Mouse (Mus musculus) heart, adult 18-20 months (tissue): ENCODE data around the gene H2-Q7. TPM values are rescaled to one million over a fixed set of nuclear protein-coding genes. Genes with fewer than 3 reads are reported as not detected.
A peak's percentile ranks its signal among the peaks of the same experiment; 100 is the strongest.
"Not testable (repeated sequence)": the region's sequence is repeated elsewhere in the genome, so short reads cannot be mapped to it uniquely, and the experiment has no call there.

ENCODE experiments used
- DNase-seq, 2 experiments: peaks; one replicate each; pipeline ENCODE4 v3.0.0; 2021 to 2022; ENCODE audit warnings: mixed read lengths in 1 of 2
- long read RNA-seq, 2 experiments: library from polyadenylated mRNA; stranded (forward); transcript quantifications; one replicate each; pipeline ENCODE4 v2.0.0; 2021
- total RNA-seq, 2 experiments: library from RNA; stranded (reverse); gene quantifications; 2 replicates each; pipeline ENCODE4 v1.2.3; 2021

H2-Q7 gene
- total RNA-seq = 10 to 100 TPM in 1 of 2 experiments, 1 to 10 TPM in 1; 7.4 to 21.5 TPM
- long read RNA-seq, experiment 1, partial matches to known transcripts = 0 of 1 reads
- long read RNA-seq, experiment 1, other reads (novel, unspliced or antisense) = 1 of 1 reads
- long read RNA-seq, experiment 2, partial matches to known transcripts = 0 of 1 reads
- long read RNA-seq, experiment 2, other reads (novel, unspliced or antisense) = 0 of 1 reads

GRCm38 (mm10) chr17:35438885-35439284 lies at the start of gene H2-Q7:
TSS of gene H2-Q7 (plus strand) at chr17:35439155.
- DNase-seq = peak; percentile 90 to 96

- DNase-seq = peak; percentile 23 to 61
These were observed 49.2 kb upstream of the H2-Q7 start for GRCm38 (mm10) chr17:35389796-35390195.

GRCm38 (mm10) chr17:35392671-35393070 lies 46.3 kb upstream of the H2-Q7 start:
- not testable (repeated sequence) for DNase-seq

GRCm38 (mm10) chr17:35393864-35394800 lies 44.8 kb upstream of the H2-Q7 start:
- DNase-seq = peak in 1 of 2 experiments; percentile 64

- not testable (repeated sequence) for DNase-seq
These were observed 42.0 kb upstream of the H2-Q7 start for GRCm38 (mm10) chr17:35396956-35397355.

GRCm38 (mm10) chr17:35413057-35413456 lies 25.9 kb upstream of the H2-Q7 start:
- DNase-seq = not testable (repeated sequence)

- not testable (repeated sequence) for DNase-seq
These were observed 23.5 kb upstream of the H2-Q7 start for GRCm38 (mm10) chr17:35415273-35416129.

- no peak for DNase-seq
These were observed 20.2 kb upstream of the H2-Q7 start for GRCm38 (mm10) chr17:35418772-35419171.

- not testable (repeated sequence) for DNase-seq
These were observed 19.4 kb upstream of the H2-Q7 start for GRCm38 (mm10) chr17:35419564-35419963.

GRCm38 (mm10) chr17:35420206-35420810 lies 18.6 kb upstream of the H2-Q7 start:
- DNase-seq = peak; percentile 13 to 51

- not testable (repeated sequence) for DNase-seq
These were observed 17.6 kb upstream of the H2-Q7 start for GRCm38 (mm10) chr17:35421331-35421730.

GRCm38 (mm10) chr17:35422360-35422759 lies 16.6 kb upstream of the H2-Q7 start:
- DNase-seq = not testable (repeated sequence)

GRCm38 (mm10) chr17:35423131-35423810 lies 15.7 kb upstream of the H2-Q7 start:
- DNase-seq = not testable (repeated sequence)

- not testable (repeated sequence) for DNase-seq
These were observed 14.8 kb upstream of the H2-Q7 start for GRCm38 (mm10) chr17:35424106-35424505.

GRCm38 (mm10) chr17:35424624-35425416 lies 14.1 kb upstream of the H2-Q7 start, which contains the start of gene H2-Q6:
TSS of gene H2-Q6 (plus strand) at chr17:35424850.
- DNase-seq = peak; percentile 58 to 90

GRCm38 (mm10) chr17:35425474-35425873 lies 13.5 kb upstream of the H2-Q7 start:
- DNase-seq = peak in 1 of 2 experiments; percentile 18

- not testable (repeated sequence) for DNase-seq
These were observed 10.1 kb upstream of the H2-Q7 start for GRCm38 (mm10) chr17:35428883-35429282.

GRCm38 (mm10) chr17:35430671-35431070 lies 8.3 kb upstream of the H2-Q7 start:
- DNase-seq = not testable (repeated sequence)

- not testable (repeated sequence) for DNase-seq
These were observed 6.8 kb upstream of the H2-Q7 start for GRCm38 (mm10) chr17:35432167-35432566.

GRCm38 (mm10) chr17:35434836-35435235 lies 4.1 kb upstream of the H2-Q7 start:
- not testable (repeated sequence) for DNase-seq
